Mouse (Mus musculus): ENCODE measurements around the gene Plscr4. TPM values are rescaled to one million over a fixed set of nuclear protein-coding genes. Genes with fewer than 3 reads are reported as not detected.

The Plscr4 gene
- polyA plus RNA-seq, 3 experiments from 2014 or later = 3.0 to 4.1 (median 3.3) TPM

DNA sequence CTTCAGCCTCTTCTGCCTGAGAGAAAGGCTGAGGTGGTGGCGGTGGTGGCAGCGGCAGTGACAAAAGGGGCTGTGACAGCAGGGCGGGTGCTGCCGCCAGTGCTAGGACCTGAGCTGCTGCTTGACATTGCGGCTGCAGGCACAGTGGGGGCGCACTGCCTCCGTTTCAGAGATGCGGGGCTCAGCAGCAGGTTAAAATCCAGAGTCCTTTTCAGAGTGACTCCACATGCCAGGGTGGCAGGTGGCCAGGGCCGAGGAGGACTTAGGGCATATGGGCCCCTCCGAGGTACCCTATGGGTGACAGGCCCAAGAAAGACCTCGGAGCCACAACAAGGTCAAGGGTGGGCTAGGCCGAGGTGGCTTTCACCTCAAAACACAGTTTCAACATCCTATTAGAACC is 59.9 kb downstream of the Plscr4 start:
- ATAC-seq = no peak

DNA sequence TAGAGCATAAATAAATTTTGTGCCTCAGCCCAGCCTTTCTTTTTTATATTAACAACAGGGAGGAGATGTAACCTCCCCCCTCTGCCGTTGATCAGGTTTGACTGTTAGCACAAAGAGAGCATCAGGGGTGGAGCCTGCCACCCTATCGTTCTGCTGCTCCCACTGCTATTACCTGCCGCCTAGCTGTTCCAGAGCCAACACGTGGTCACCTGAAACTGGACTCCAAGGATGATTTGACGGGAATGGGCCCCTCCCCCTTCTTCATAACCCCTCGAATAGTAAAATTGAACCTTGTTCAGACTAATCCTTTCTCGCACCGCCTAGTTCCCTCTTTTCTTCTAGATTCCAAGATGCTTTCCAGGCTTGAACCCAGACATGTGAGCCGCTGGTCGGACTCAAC is 63.6 kb downstream of the Plscr4 start:
- ATAC-seq = no peak

DNA sequence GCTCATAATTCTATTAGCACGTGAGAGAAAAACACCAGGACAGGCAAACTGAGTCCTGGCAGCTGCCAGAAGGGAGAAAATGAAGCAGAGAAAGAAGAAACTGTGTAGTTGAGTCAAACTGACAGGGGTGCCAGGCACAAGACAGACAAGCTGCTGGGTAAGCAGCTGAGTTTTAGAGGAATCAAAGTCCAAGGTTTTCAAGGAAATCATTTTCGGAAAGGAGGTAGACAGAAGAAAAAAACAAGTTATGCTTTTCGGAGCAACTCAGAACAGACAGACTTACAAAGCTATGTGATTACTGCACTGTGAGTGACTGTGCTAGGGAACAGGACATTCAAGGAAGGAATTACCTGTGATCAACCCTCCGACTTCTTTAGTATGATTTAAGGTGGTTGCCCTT is 67.3 kb downstream of the Plscr4 start:
- ATAC-seq = no peak

DNA sequence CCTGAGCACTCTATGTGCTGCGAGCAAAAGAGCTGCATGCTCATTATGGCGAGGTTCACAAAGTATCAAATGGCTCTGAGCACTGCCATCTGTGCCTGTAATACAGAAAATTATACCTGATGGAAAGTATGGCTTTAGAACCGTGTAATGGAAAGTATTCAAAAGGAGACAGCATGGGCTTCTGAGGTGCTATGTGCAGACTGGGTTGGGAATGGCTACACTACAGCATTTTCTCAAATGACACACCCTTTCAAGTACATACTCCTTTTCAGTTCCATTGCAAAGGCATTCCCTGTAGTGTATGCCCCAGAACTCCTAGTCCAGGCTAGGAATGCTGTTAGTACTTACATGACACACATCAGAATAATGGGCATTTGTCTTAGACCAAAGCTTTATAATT is 72.9 kb downstream of the Plscr4 start:
- ATAC-seq = no peak

DNA sequence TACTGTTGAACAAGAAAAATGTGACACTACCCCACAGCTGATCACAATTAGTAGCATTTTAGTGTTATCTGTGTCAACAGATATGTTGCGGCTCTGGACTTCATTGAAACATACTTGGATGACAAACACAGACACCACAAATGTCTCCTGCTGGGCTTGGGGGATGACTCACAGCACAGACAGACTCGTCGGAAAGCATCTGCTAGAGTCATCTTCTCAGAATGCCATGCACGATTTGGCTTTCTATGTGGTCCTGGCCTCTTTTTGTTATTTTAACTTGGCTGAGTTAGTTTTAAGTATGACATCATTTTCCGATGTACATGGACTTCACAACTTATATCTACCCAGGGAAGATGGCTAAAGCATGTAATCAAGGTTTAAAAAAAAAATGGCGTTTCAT is 80.6 kb downstream of the Plscr4 start:
- no peak for ATAC-seq

DNA sequence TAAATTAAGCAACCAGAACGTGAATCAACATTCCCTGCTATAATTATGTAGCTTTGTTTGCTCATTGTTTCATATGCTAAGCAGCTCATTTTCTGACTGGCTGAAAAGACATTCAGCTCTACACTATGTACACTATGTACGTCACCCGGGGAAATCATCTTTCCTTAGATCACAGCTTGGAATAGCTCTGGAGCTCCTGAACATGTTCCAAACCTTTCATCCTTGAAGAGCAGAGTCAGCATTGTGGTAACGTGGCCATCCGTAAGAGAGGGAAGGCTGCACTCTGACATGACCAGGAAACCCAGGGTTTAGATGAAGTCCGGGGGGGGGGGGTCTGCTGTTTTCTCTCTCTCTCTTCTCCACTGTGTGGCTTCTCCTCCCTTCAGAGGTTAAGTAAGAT is 81.0 kb downstream of the Plscr4 start:
- ATAC-seq = no peak

Other genes with a start within 250 kb of the Plscr4 start
- 100 to 1,000 TPM in 2 of 3 experiments, 10 to 100 TPM in 1; 87.2 to 159 (median 107) TPM for gene Plscr1, start 207.6 kb upstream of the Plscr4 start, polyA plus RNA-seq (2017; shearing (Covaris generic))
- not detected for gene Plscr2, start 181.8 kb upstream of the Plscr4 start, polyA plus RNA-seq (2017; shearing (Covaris generic))
- gene 1700057G04Rik, start 148.0 kb upstream of the Plscr4 start, polyA plus RNA-seq (2017; shearing (Covaris generic)) = under 1 TPM in 1 of 3 experiments, not detected in 2; 0.50 TPM
- gene Plod2, start 84.8 kb downstream of the Plscr4 start, polyA plus RNA-seq (2017; shearing (Covaris generic)) = 1 to 10 TPM; 2.9 to 8.6 (median 3.7) TPM

All from inflammation-experienced regulatory T-cells, adult 6 months (primary cell).